Mouse (Mus musculus) embryonic fibroblast, embryonic 13.5 days (primary cell): ENCODE measurements around the gene C2cd5.

Experiments
- CTCF ChIP-seq: IDR thresholded peaks from 2 replicates; pipeline ENCODE4 v1.5.1; 2011; ENCODE audit warnings: mild to moderate bottlenecking, control low read depth, low read length, moderate library complexity, borderline replicate concordance; ENCODE audit not compliant: insufficient read depth
- POLR2A ChIP-seq: IDR thresholded peaks from 2 replicates; pipeline ENCODE4 v1.6.1; 2011; ENCODE audit warnings: low read depth, mild to moderate bottlenecking, control low read depth, low read length, moderate library complexity

GRCm38 (mm10) chr6:143021756-143022155, 78.2 kb downstream of the C2cd5 start:
- TF ChIP-seq CTCF = no peak
- TF ChIP-seq POLR2A = no peak
